Mouse (Mus musculus) hindbrain, embryonic 11.5 days (tissue): ENCODE data around the gene Gpx5. TPM values are rescaled to one million over a fixed set of nuclear protein-coding genes. Genes with fewer than 3 reads are reported as not detected.
A peak's percentile ranks its signal among the peaks of the same experiment; 100 is the strongest.

Source experiments
- ATAC-seq: fragments of 200-750 bp; cut with Nextera tagmentation; 2 replicates; pipeline ENCODE4 v1.8.0; 2017; ENCODE audit warnings: mild to moderate bottlenecking, moderate TSS enrichment, moderate library complexity; ENCODE audit not compliant: low FRiP score
- DNase-seq: peaks from one replicate; pipeline ENCODE4 v3.0.0-alpha.2; 2015; ENCODE audit warnings: low spot score
- H3K27ac ChIP-seq: fragments of 300-500 bp; sonication (generic); 2 replicates; pipeline ENCODE4 v1.5.1; 2014; ENCODE audit warnings: mild to moderate bottlenecking, low read depth, low read length
- H3K27me3 ChIP-seq: fragments of 300-500 bp; sonication (generic); 2 replicates; pipeline ENCODE4 v1.6.1; 2014; ENCODE audit warnings: mild to moderate bottlenecking, low read length, moderate library complexity, mixed read lengths; ENCODE audit not compliant: control insufficient read depth, insufficient read depth
- H3K36me3 ChIP-seq: fragments of 300-500 bp; sonication (generic); 2 replicates; pipeline ENCODE4 v1.6.1; 2014; ENCODE audit warnings: mild to moderate bottlenecking, low read length, moderate library complexity, mixed read lengths; ENCODE audit not compliant: control insufficient read depth, insufficient read depth
- H3K4me1 ChIP-seq: fragments of 300-500 bp; sonication (generic); replicated peaks from 2 replicates; pipeline ENCODE4 v1.6.1; 2014; ENCODE audit warnings: low read length, mixed read lengths; ENCODE audit not compliant: control insufficient read depth, insufficient read depth
- H3K4me2 ChIP-seq: fragments of 300-500 bp; sonication (generic); replicated peaks from 2 replicates; pipeline ENCODE4 v1.6.1; 2014; ENCODE audit warnings: mild to moderate bottlenecking, low read depth, low read length
- H3K4me3 ChIP-seq: fragments of 300-500 bp; sonication (generic); 2 replicates; pipeline ENCODE4 v1.5.1; 2014; ENCODE audit warnings: low read depth, low read length
- H3K9ac ChIP-seq: fragments of 300-500 bp; sonication (generic); 2 replicates; pipeline ENCODE4 v1.6.1; 2014; ENCODE audit warnings: low read depth, low read length
- H3K9me3 ChIP-seq: fragments of 300-500 bp; sonication (generic); 2 replicates; pipeline ENCODE4 v1.6.1; 2016; ENCODE audit warnings: low read length; ENCODE audit not compliant: control insufficient read depth
- WGBS: fragments of 180-500 bp; shearing (Covaris S2); extraction: QIAGEN DNeasy Blood & Tissue Kit; methylation state at CpG from one replicate; pipeline ENCODE4 v1.1.7; 2014; 5-methylcytosine and 5-hydroxymethylcytosine counted together
- polyA plus RNA-seq: library from polyadenylated mRNA; unstranded; fragments of >200 nt; fragmentation: Nextera tagmentation; extraction: Ambion mirVana; gene quantifications from 2 replicates; pipeline ENCODE4 v1.2.1, GENCODE M21; 2014

Gene Gpx5
- not detected in 2 replicates for polyA plus RNA-seq

DNA sequence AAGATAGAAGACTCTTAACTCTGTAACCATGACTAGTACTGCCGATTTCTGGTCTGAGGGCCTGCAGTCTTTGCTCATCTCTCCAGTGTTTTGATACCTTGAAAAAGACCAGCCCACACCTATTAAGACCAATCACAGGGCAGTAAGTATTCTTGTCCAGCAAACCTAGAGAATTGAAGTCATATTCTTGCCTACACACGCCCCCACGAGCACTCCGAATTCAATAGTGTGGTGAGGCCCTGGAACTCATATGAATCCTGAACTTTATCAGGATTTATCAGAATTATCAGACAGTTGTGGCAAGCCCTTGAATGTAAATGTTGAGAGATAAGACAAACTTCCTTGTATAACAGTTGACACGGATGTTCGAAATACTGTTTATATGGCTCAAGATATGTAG, at the start of gene Gpx5:
Gene Gpx5, minus strand, starts transcription at position 101 of the 400 bp plus-strand sequence.
- H3K27ac ChIP-seq, result no peak within 1 kb of the TSS
- no peak within 1 kb of the TSS for H3K4me3 ChIP-seq
- 93% methylated on average over 6 of the region's 6 CpGs for WGBS
- no peak within 1 kb of the TSS for H3K4me2 ChIP-seq
- H3K9me3 ChIP-seq, result no peaks in the 10 kb centered on the region
- H3K4me1 ChIP-seq, result no peaks in the 10 kb centered on the region
- H3K36me3 ChIP-seq, result no peaks in the 10 kb centered on the region
- no peak within 1 kb of the TSS for H3K9ac ChIP-seq
- no peak for ATAC-seq
- no peak for DNase-seq
- H3K27me3 ChIP-seq, result no peaks in the 10 kb centered on the region

DNA sequence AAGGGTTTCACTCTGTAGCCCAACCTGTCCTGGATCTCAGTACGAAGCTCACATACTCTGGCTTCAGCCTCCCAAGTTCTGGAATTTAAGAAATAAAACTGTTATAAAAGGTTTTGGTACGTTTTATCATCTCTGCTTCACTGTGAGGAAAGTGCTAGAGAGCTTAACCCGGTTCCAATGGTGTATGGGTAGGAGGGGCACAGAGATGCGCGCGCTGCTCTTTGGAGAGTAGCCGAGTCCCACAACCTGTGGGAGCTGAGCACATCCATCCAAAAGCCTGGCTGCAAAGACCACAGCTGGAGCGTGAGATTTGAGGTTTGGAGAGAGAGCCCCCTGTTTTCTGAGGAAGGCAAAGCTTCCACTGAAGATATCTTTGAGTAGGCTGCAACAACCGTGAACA, 34.9 kb upstream of the Gpx5 start:
- H3K36me3 ChIP-seq, result no peaks in the 10 kb centered on the region
- H3K27me3 ChIP-seq, result no peaks in the 10 kb centered on the region; the same call in 1 of the 2 replicates
- H3K27ac ChIP-seq, result no peak overlapping the region
- H3K4me1 ChIP-seq, result no peaks in the 10 kb centered on the region
- H3K4me3 ChIP-seq, result peak overlapping the region; percentile 43
- peak overlapping the region; percentile 12; the same call in 1 of the 2 replicates for H3K9ac ChIP-seq
- DNase-seq (peak; percentile 43), ATAC-seq (peak; percentile 54; the same call in 1 of the 2 replicates)
- no peaks in the 10 kb centered on the region for H3K9me3 ChIP-seq
- peak overlapping the region; percentile 46 for H3K4me2 ChIP-seq
- WGBS, result under 1% methylated on average over 9 of the region's 9 CpGs

GRCm38 (mm10) chr13:21326657-21327211, 34.2 kb upstream of the Gpx5 start:
- Histone ChIP-seq H3K4me1 (no peaks in the 10 kb centered on the region), H3K27ac (no peak overlapping the region), H3K4me3 (peak overlapping the region; percentile 43), H3K4me2 (peak overlapping the region; percentile 46), H3K9me3 (no peaks in the 10 kb centered on the region), H3K9ac (no peak overlapping the region; the same call in 1 of the 2 replicates), H3K27me3 (no peaks in the 10 kb centered on the region; the same call in 1 of the 2 replicates), H3K36me3 (no peaks in the 10 kb centered on the region)
- under 1% methylated on average over 24 of the region's 24 CpGs for WGBS
- ATAC-seq (peak; percentile 75), DNase-seq (peak; percentile 94)

GRCm38 (mm10) chr13:21326191-21326590, 33.7 kb upstream of the Gpx5 start:
- no peak overlapping the region for H3K9ac ChIP-seq
- WGBS, result 10% methylated on average over 4 of the region's 4 CpGs
- peak overlapping the region; percentile 46; the same call in 1 of the 2 replicates for H3K4me2 ChIP-seq
- no peaks in the 10 kb centered on the region for H3K4me1 ChIP-seq
- 0 out of 2 replicates have a peak overlapping the region, but pooled peaks have one; percentile 43 for H3K4me3 ChIP-seq
- H3K36me3 ChIP-seq, result no peaks in the 10 kb centered on the region
- no peak overlapping the region for H3K27ac ChIP-seq
- DNase-seq (peak; percentile 59), ATAC-seq (peak; percentile 31)
- H3K9me3 ChIP-seq, result no peaks in the 10 kb centered on the region
- H3K27me3 ChIP-seq, result no peaks in the 10 kb centered on the region; the same call in 1 of the 2 replicates

GRCm38 (mm10) chr13:21323405-21323804, 30.9 kb upstream of the Gpx5 start:
- no peaks in the 10 kb centered on the region for H3K4me1 ChIP-seq
- H3K4me3 ChIP-seq, result no peak overlapping the region
- ATAC-seq, result no peak
- 0 out of 2 replicates have a peak overlapping the region, but pooled peaks have one; percentile 3 for H3K4me2 ChIP-seq
- no peaks in the 10 kb centered on the region for H3K36me3 ChIP-seq
- H3K27me3 ChIP-seq, result no peaks in the 10 kb centered on the region; the same call in 1 of the 2 replicates
- H3K9me3 ChIP-seq, result no peaks in the 10 kb centered on the region
- H3K9ac ChIP-seq, result no peak overlapping the region
- no peak for DNase-seq
- WGBS, result 71% methylated on average over 6 of the region's 6 CpGs
- no peak overlapping the region for H3K27ac ChIP-seq

DNA sequence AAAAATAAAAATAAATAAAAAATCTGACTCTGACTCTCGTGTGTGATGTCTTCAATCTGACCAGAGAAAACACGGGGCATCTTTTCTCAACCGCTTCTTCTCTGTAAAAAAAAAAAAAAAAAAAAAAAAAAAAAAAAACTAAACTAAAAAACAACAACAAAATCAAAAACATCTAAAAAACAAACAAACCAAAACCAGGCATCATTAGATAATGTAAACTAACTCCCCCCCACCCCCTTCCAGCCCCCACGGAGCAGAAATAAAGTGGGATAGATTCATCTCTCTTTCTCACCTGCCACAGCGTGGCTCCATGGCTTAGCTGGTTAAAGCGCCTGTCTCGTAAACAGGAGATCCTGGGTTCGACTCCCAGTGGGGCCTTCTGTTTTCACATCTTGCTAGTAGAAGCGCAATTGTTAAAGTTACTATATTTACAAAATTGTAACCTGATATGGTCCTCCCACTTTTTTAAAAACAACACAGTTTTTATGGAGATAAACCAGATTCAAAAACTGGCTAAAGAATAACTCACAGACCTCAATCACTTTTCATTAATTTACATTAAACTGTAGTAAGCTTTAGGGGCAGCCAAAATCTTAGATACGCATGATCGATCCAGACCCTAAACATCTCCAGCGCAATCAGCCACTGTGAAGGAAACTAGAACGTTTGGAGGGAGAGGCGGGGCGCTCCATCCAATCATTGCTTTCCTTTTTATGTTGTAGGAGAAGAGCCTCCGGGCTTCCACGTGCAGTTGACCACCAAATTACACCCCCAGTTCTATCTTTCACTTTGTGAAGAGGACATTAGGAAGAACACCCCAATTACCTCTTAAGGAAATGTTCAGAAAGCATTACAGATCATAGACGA, 30.2 kb upstream of the Gpx5 start:
- peak; percentile 72 for DNase-seq
- no peaks in the 10 kb centered on the region for H3K9me3 ChIP-seq
- no peak overlapping the region for H3K9ac ChIP-seq

GRCm38 (mm10) chr13:21321890-21322494, 29.5 kb upstream of the Gpx5 start:
- Histone ChIP-seq H3K4me3 (peak overlapping the region; percentile 22; the same call in 1 of the 2 replicates), H3K27ac (no peak overlapping the region), H3K4me2 (peak overlapping the region; percentile 39), H3K36me3 (no peaks in the 10 kb centered on the region), H3K4me1 (no peaks in the 10 kb centered on the region), H3K27me3 (no peaks in the 10 kb centered on the region; the same call in 1 of the 2 replicates), H3K9ac (no peak overlapping the region), H3K9me3 (no peaks in the 10 kb centered on the region)
- DNase-seq (peak; percentile 45), ATAC-seq (no peak)
- WGBS, result 3% methylated on average over 18 of the region's 18 CpGs

More for the DNA sequence above, 30.2 kb upstream of the Gpx5 start:
- 14% methylated on average over 18 of the region's 18 CpGs for WGBS
- no peaks in the 10 kb centered on the region for H3K36me3 ChIP-seq
- ATAC-seq, result no peak
- H3K27ac ChIP-seq, result no peak overlapping the region
- 0 out of 2 replicates have a peak overlapping the region, but pooled peaks have one; percentile 22 for H3K4me3 ChIP-seq
- H3K4me2 ChIP-seq, result 0 out of 2 replicates have a peak overlapping the region, but pooled peaks have one; percentile 3
- H3K4me1 ChIP-seq, result no peaks in the 10 kb centered on the region
- no peaks in the 10 kb centered on the region; the same call in 1 of the 2 replicates for H3K27me3 ChIP-seq

DNA sequence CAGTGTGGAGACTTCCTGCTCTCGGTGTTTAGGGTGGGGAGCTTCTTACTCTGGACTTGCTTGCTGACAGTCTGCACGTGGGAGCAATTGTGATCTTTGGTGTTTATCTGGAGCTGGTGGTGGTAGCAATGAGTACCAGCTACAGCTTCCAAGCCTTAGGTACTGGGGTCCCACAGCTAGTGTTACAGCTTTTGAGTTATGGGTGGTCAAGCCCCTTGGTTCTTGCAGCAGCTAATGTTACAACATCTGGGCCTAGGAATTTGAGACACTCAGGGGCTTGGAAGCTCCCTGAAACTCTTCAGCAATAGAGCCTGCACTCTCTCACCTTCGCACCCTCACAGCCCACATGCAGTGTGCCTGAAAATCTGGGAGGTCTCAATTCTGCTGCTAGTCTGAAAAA, 27.7 kb upstream of the Gpx5 start:
- 67% methylated on average over 3 of the region's 3 CpGs for WGBS
- H3K36me3 ChIP-seq, result no peaks in the 10 kb centered on the region
- no peak overlapping the region for H3K4me2 ChIP-seq
- H3K27me3 ChIP-seq, result no peaks in the 10 kb centered on the region; the same call in 1 of the 2 replicates
- no peaks in the 10 kb centered on the region for H3K4me1 ChIP-seq
- DNase-seq, result no peak
- no peaks in the 10 kb centered on the region for H3K9me3 ChIP-seq
- H3K27ac ChIP-seq, result no peak overlapping the region
- no peak overlapping the region for H3K9ac ChIP-seq
- H3K4me3 ChIP-seq, result no peak overlapping the region
- no peak for ATAC-seq
